Mouse (Mus musculus): Measurements from ENCODE around the gene Klhl7.

- TF ChIP-seq POLR2A (IDR thresholded peaks at IDR 0.05; ENCODE audit: low read depth, low read length): no peak
- peak; percentile 18; the same call in 1 of the 2 replicates for TF ChIP-seq CTCF (IDR thresholded peaks at IDR 0.05; ENCODE audit: borderline replicate concordance, insufficient read depth, low read length)
Measured at GRCm38 (mm10) chr5:24167263-24167662, 66.9 kb downstream of the Klhl7 start.

Data from embryonic fibroblast, embryonic 13.5 days (primary cell).